Mouse (Mus musculus) CH12.LX (cell line): Measurements from ENCODE around the gene Npc1l1. TPM values are rescaled to one million over a fixed set of nuclear protein-coding genes. Genes with fewer than 3 reads are reported as not detected.

Source experiments
- DNase-seq: peaks from one replicate; pipeline ENCODE4 v3.0.0-alpha.2; 2013; ENCODE audit errors: extremely low read depth
- H3K27ac ChIP-seq: 2 replicates; pipeline ENCODE4 v1.5.1; 2012; ENCODE audit warnings: low read depth, mild to moderate bottlenecking, control low read depth, moderate library complexity; ENCODE audit not compliant: insufficient read depth
- H3K27me3 ChIP-seq: replicated peaks from 2 replicates; pipeline ENCODE3; 2012; ENCODE audit warnings: inconsistent platforms
- H3K36me3 ChIP-seq, 2 experiments: replicated peaks in 1 of 2; 2 replicates each; pipeline versions ENCODE3 to v1.6.1; 2012; ENCODE audit warnings: inconsistent platforms in 1 of 2, low read length in 1 of 2, mild to moderate bottlenecking in 1 of 2, mixed read lengths in 1 of 2, moderate library complexity in 1 of 2; ENCODE audit not compliant: control insufficient read depth in 1 of 2, insufficient read depth in 1 of 2
- H3K4me1 ChIP-seq, 2 experiments: 2 replicates each; pipeline ENCODE4 v1.6.1; 2012; ENCODE audit warnings: inconsistent platforms in 1 of 2, moderate library complexity in 1 of 2; ENCODE audit not compliant: insufficient read depth in 2 of 2, control insufficient read depth in 1 of 2
- H3K4me2 ChIP-seq: 2 replicates; pipeline ENCODE4 v1.6.1; 2012; ENCODE audit warnings: low read depth, mild to moderate bottlenecking, control low read depth; ENCODE audit not compliant: poor library complexity, insufficient read depth, severe bottlenecking
- H3K4me3 ChIP-seq, 3 experiments: fragments of 150-350 bp in 1 of 3; sonication (generic) in 1 of 3; replicated peaks in 1 of 3; 2 replicates each; pipeline versions ENCODE3 to v1.5.1; 2011 to 2012; ENCODE audit warnings: low read depth in 2 of 3, low read length in 2 of 3, mild to moderate bottlenecking in 2 of 3, moderate library complexity in 2 of 3, control low read depth in 1 of 3, improper control_type of control experiment in 1 of 3, inconsistent platforms in 1 of 3, mixed read lengths in 1 of 3; ENCODE audit not compliant: poor library complexity in 1 of 3
- H3K79me2 ChIP-seq: replicated peaks from 2 replicates; pipeline ENCODE4 v1.6.1; 2012; ENCODE audit warnings: mild to moderate bottlenecking, moderate library complexity; ENCODE audit not compliant: control insufficient read depth, poor library complexity, insufficient read depth, severe bottlenecking; ENCODE audit errors: extremely low read depth
- H3K9ac ChIP-seq: 2 replicates; pipeline ENCODE4 v1.6.1; 2012; ENCODE audit warnings: low read depth, mild to moderate bottlenecking, control low read depth, moderate library complexity; ENCODE audit not compliant: insufficient read depth
- H3K9me3 ChIP-seq: replicated peaks from 2 replicates; pipeline ENCODE3; 2012; ENCODE audit warnings: low read length, inconsistent platforms, mixed read lengths
- BHLHE40 ChIP-seq: IDR thresholded peaks from 2 replicates; pipeline ENCODE4 v1.6.1; 2011; ENCODE audit warnings: mild to moderate bottlenecking, low read depth, low read length, improper control_type of control experiment
- CHD1 ChIP-seq: IDR thresholded peaks from 2 replicates; pipeline ENCODE4 v1.6.1; 2012; ENCODE audit warnings: low read depth, low read length, improper control_type of control experiment, inconsistent platforms
- CHD2 ChIP-seq: IDR thresholded peaks from 2 replicates; pipeline ENCODE4 v1.6.1; 2011; ENCODE audit warnings: low read length, improper control_type of control experiment
- E2F4 ChIP-seq: IDR thresholded peaks from 2 replicates; pipeline ENCODE4 v1.6.1; 2011; ENCODE audit warnings: low read depth, low read length, improper control_type of control experiment; ENCODE audit not compliant: insufficient replicate concordance
- ELF1 ChIP-seq: IDR thresholded peaks from 2 replicates; pipeline ENCODE4 v1.6.1; 2014; ENCODE audit warnings: low read depth, mild to moderate bottlenecking, inconsistent platforms, low read length, improper control_type of control experiment
- EP300 ChIP-seq: IDR thresholded peaks from 2 replicates; pipeline ENCODE4 v1.6.1; 2011; ENCODE audit warnings: low read length, improper control_type of control experiment
- ETS1 ChIP-seq: conservative IDR thresholded peaks from 2 replicates; pipeline ENCODE4 v1.6.1; 2012; ENCODE audit warnings: low read depth, mild to moderate bottlenecking, inconsistent platforms, low read length, improper control_type of control experiment, moderate library complexity
- JUN ChIP-seq: IDR thresholded peaks from 2 replicates; pipeline ENCODE4 v1.6.1; 2011; ENCODE audit warnings: low read depth, mild to moderate bottlenecking, low read length, improper control_type of control experiment, moderate library complexity; ENCODE audit not compliant: insufficient read depth
- JUND ChIP-seq: conservative IDR thresholded peaks from 2 replicates; pipeline ENCODE4 v1.6.1; 2011; ENCODE audit warnings: low read depth, low read length, improper control_type of control experiment
- KAT2A ChIP-seq: IDR thresholded peaks from 2 replicates; pipeline ENCODE4 v1.6.1; 2012; ENCODE audit warnings: low read length, improper control_type of control experiment, inconsistent platforms; ENCODE audit not compliant: insufficient replicate concordance
- MAFK ChIP-seq: IDR thresholded peaks from 2 replicates; pipeline ENCODE4 v1.6.1; 2011; ENCODE audit warnings: low read length, improper control_type of control experiment; ENCODE audit not compliant: insufficient replicate concordance
- MAZ ChIP-seq: IDR thresholded peaks from 2 replicates; pipeline ENCODE4 v1.6.1; 2012; ENCODE audit warnings: low read depth, mild to moderate bottlenecking, inconsistent platforms, low read length, improper control_type of control experiment, moderate library complexity
- MYC ChIP-seq: IDR thresholded peaks from 2 replicates; pipeline ENCODE4 v1.6.1; 2011; ENCODE audit warnings: low read depth, mild to moderate bottlenecking, improper control_type of control experiment, low read length
- PAX5 ChIP-seq: IDR thresholded peaks from 2 replicates; pipeline ENCODE4 v1.6.1; 2012; ENCODE audit warnings: low read length, inconsistent platforms, mixed read lengths
- POLR2AphosphoS2 ChIP-seq: IDR thresholded peaks from 2 replicates; pipeline ENCODE4 v1.6.1; 2011; ENCODE audit warnings: low read depth, low read length, improper control_type of control experiment
- RAD21 ChIP-seq: IDR thresholded peaks from 2 replicates; pipeline ENCODE4 v1.6.1; 2011; ENCODE audit warnings: low read depth, mild to moderate bottlenecking, low read length, improper control_type of control experiment, moderate library complexity
- RCOR1 ChIP-seq: conservative IDR thresholded peaks from 2 replicates; pipeline ENCODE4 v1.6.1; 2012; ENCODE audit warnings: low read depth, mild to moderate bottlenecking, inconsistent platforms, low read length, improper control_type of control experiment
- SIN3A ChIP-seq: IDR thresholded peaks from 2 replicates; pipeline ENCODE4 v1.6.1; 2012; ENCODE audit warnings: low read length, improper control_type of control experiment, inconsistent platforms
- SMC3 ChIP-seq: IDR thresholded peaks from 2 replicates; pipeline ENCODE4 v1.6.1; 2011; ENCODE audit warnings: low read depth, low read length, improper control_type of control experiment
- TBP ChIP-seq: conservative IDR thresholded peaks from 2 replicates; pipeline ENCODE4 v1.6.1; 2011; ENCODE audit warnings: low read depth, low read length, improper control_type of control experiment
- USF1 ChIP-seq: IDR thresholded peaks from 2 replicates; pipeline ENCODE4 v1.6.1; 2014; ENCODE audit warnings: low read depth, mild to moderate bottlenecking, inconsistent platforms, low read length, improper control_type of control experiment
- USF2 ChIP-seq: conservative IDR thresholded peaks from 2 replicates; pipeline ENCODE4 v1.6.1; 2011; ENCODE audit warnings: low read depth, low read length, improper control_type of control experiment
- ZC3H11A ChIP-seq: IDR thresholded peaks from 2 replicates; pipeline ENCODE4 v1.6.1; 2012; ENCODE audit warnings: low read depth, mild to moderate bottlenecking, inconsistent platforms, low read length, improper control_type of control experiment
- ZNF384 ChIP-seq: IDR thresholded peaks from 2 replicates; pipeline ENCODE4 v1.6.1; 2012; ENCODE audit warnings: low read depth, low read length, improper control_type of control experiment, inconsistent platforms
- dilution Hi-C: fragments of 300-500 bp; cut with MboI; formaldehyde crosslinking; loops from 2 replicates; pipeline ENCODE4 v1.14.3; 2020; ENCODE audit warnings: low sequenced_read_pairs; ENCODE audit not compliant: extremely low pct_unique_long_range_greater_than_20kb, extremely low pct_ligation_motif_present
- in situ Hi-C: fragments of 300-500 bp; cut with MboI; formaldehyde crosslinking; loops from 3 replicates; pipeline ENCODE4 v1.14.3; 2019; ENCODE audit warnings: low sequenced_read_pairs, low pct_ligation_motif_present, low pct_unique_long_range_greater_than_20kb, mixed read lengths
- polyA plus RNA-seq: library from polyadenylated mRNA; unstranded; fragments of >175 nt; gene quantifications from 2 replicates; pipeline ENCODE4 v1.2.1, GENCODE M21; 2012; ENCODE audit warnings: low read depth; ENCODE audit not compliant: insufficient read length
- total RNA-seq, 2 experiments: library from RNA; depleted of rRNA; stranded (reverse); fragments of 300-350 nt in 1 of 2; fragments of >200 nt in 1 of 2; gene quantifications; 2 replicates each; pipeline ENCODE4 v1.2.3; 2012 to 2014

Gene Npc1l1
- total and polyA plus RNA-seq, 3 experiments: 0.05 to 0.09 TPM; not detected in 1

- Histone ChIP-seq H3K27me3 (no peaks in the 10 kb centered on the region), H3K36me3 (peaks cover 14 to 56% of the 10 kb centered on the region in 2 experiments), H3K4me2 (0 out of 2 replicates have a peak overlapping the region, but pooled peaks have one; percentile 9), H3K79me2 (peaks cover 56% of the 10 kb centered on the region), H3K4me1 (peaks cover 10 to 58% of the 10 kb centered on the region in 2 experiments), H3K4me3 (no peak overlapping the region), H3K9me3 (no peaks in the 10 kb centered on the region), H3K27ac (peak overlapping the region; percentile 36; the same call in 1 of the 2 replicates), H3K9ac (no peak overlapping the region)
- peak; percentile 62 for DNase-seq
- no peak for TF ChIP-seq PAX5
- peak; percentile 39; the same call in 1 of the 2 replicates for TF ChIP-seq ETS1
- no peak for TF ChIP-seq KAT2A
- no peak for TF ChIP-seq USF2
- TF ChIP-seq MAFK: no peak
- TF ChIP-seq SMC3: no peak
- no peak for TF ChIP-seq TBP
- TF ChIP-seq POLR2AphosphoS2: no peak
- TF ChIP-seq EP300: peak; percentile 43; the same call in 1 of the 2 replicates
- TF ChIP-seq SIN3A: no peak; the same call in 1 of the 2 replicates
- no peak for TF ChIP-seq ELF1
- no peak for TF ChIP-seq MYC
- TF ChIP-seq MAZ: no peak
- in situ Hi-C loops: no loop called here
- dilution Hi-C loops: no loop called here
Observed at GRCm38 (mm10) chr11:6184202-6184935, 45.6 kb downstream of the Npc1l1 start.

DNA sequence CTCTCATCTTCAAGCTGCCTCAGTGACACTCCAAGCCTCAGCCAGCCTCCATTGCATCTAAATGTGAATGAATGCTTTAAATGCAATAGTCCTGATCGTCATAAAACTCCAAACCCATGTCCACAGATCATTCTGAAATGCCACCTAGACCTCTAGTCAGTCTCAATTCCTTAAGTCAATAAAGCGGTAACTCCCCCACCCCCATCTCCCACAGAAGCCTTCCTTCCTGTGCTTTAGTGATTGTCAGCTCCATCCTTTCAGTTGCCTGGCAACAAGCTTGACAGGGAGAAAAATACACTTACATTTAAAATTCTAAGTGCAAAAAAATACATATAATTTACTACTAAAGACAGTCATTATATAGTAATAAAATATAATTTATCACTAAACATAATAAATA lies 46.7 kb downstream of the Npc1l1 start:
- Histone ChIP-seq H3K4me2 (no peak overlapping the region), H3K4me3 (no peak overlapping the region), H3K79me2 (peaks cover 56% of the 10 kb centered on the region), H3K9ac (no peak overlapping the region), H3K4me1 (peaks cover 20 to 69% of the 10 kb centered on the region in 2 experiments), H3K27me3 (no peaks in the 10 kb centered on the region), H3K9me3 (no peaks in the 10 kb centered on the region), H3K27ac (no peak overlapping the region), H3K36me3 (peaks cover 10 to 45% of the 10 kb centered on the region in 2 experiments)
- in situ Hi-C loops (no loop called here), dilution Hi-C loops (no loop called here)
- no peak for TF ChIP-seq TBP
- TF ChIP-seq JUND: no peak
- no peak for TF ChIP-seq USF2
- no peak for TF ChIP-seq POLR2AphosphoS2
- no peak for TF ChIP-seq E2F4
- no peak for TF ChIP-seq CHD2
- no peak for TF ChIP-seq KAT2A
- no peak for TF ChIP-seq RAD21
- TF ChIP-seq USF1: no peak
- TF ChIP-seq RCOR1: no peak
- no peak for TF ChIP-seq SIN3A
- TF ChIP-seq JUN: no peak
- TF ChIP-seq BHLHE40: no peak
- no peak for TF ChIP-seq ZC3H11A
- no peak for TF ChIP-seq ELF1
- no peak for TF ChIP-seq CHD1
- TF ChIP-seq MYC: no peak
- no peak for TF ChIP-seq ZNF384
- TF ChIP-seq MAZ: no peak
- no peak for DNase-seq
